Mouse (Mus musculus) midbrain, embryonic 13.5 days (tissue): ENCODE measurements at regions not wholly inside any gene's neighbourhood (a gene's known extent, or its start where the extent isn't known, plus 50 kb on each side); places are given as distances from the start of the nearest gene placed in this dataset.

Source experiments
- ATAC-seq: fragments of 200-750 bp; cut with Nextera tagmentation; 2 replicates; pipeline ENCODE4 v1.8.0; 2017; ENCODE audit warnings: mild to moderate bottlenecking, moderate TSS enrichment, moderate library complexity
- H3K27ac ChIP-seq: fragments of 300-500 bp; sonication (generic); 2 replicates; pipeline ENCODE4 v1.5.1; 2015; ENCODE audit warnings: inconsistent platforms, mild to moderate bottlenecking, moderate library complexity
- H3K27me3 ChIP-seq: fragments of 300-500 bp; sonication (generic); 2 replicates; pipeline ENCODE4 v1.6.1; 2015; ENCODE audit warnings: mild to moderate bottlenecking, inconsistent platforms
- H3K36me3 ChIP-seq: fragments of 300-500 bp; sonication (generic); 2 replicates; pipeline ENCODE4 v1.6.1; 2015; ENCODE audit warnings: mild to moderate bottlenecking, inconsistent platforms
- H3K4me1 ChIP-seq: fragments of 300-500 bp; sonication (generic); replicated peaks from 2 replicates; pipeline ENCODE4 v1.6.1; 2015; ENCODE audit warnings: inconsistent platforms
- H3K4me2 ChIP-seq: fragments of 300-500 bp; sonication (generic); replicated peaks from 2 replicates; pipeline ENCODE4 v1.6.1; 2015; ENCODE audit warnings: moderate library complexity, mild to moderate bottlenecking, inconsistent platforms
- H3K4me3 ChIP-seq: fragments of 300-500 bp; sonication (generic); replicated peaks from 2 replicates; pipeline ENCODE4 v1.5.1; 2015; ENCODE audit warnings: mild to moderate bottlenecking, inconsistent platforms
- H3K9ac ChIP-seq: fragments of 300-500 bp; sonication (generic); replicated peaks from 2 replicates; pipeline ENCODE4 v1.6.1; 2015; ENCODE audit warnings: mild to moderate bottlenecking, inconsistent platforms
- H3K9me3 ChIP-seq: fragments of 300-500 bp; sonication (generic); 2 replicates; pipeline ENCODE4 v1.6.1; 2016; ENCODE audit warnings: mild to moderate bottlenecking, inconsistent platforms
- WGBS: fragments of 180-500 bp; shearing (Covaris S2); methylation state at CpG from one replicate; pipeline ENCODE4 v1.1.7; 2015; 5-methylcytosine and 5-hydroxymethylcytosine counted together

GRCm38 (mm10) chr14:105805762-105806161, 90.9 kb downstream of the Spry2 start:
- no peak overlapping the region for H3K27ac ChIP-seq
- no peaks in the 10 kb centered on the region for H3K36me3 ChIP-seq
- no peak overlapping the region for H3K4me3 ChIP-seq
- no peaks in the 10 kb centered on the region for H3K9me3 ChIP-seq
- H3K9ac ChIP-seq = no peak overlapping the region
- no peaks in the 10 kb centered on the region for H3K27me3 ChIP-seq
- peaks cover 11% of the 10 kb centered on the region for H3K4me1 ChIP-seq
- 86% methylated on average over 6 of the region's 6 CpGs for WGBS
- no peak for ATAC-seq
- H3K4me2 ChIP-seq = no peak overlapping the region

GRCm38 (mm10) chr14:105805362-105805761, 91.3 kb downstream of the Spry2 start:
- 86% methylated on average over 5 of the region's 5 CpGs for WGBS
- Histone ChIP-seq H3K9me3 (no peaks in the 10 kb centered on the region), H3K36me3 (no peaks in the 10 kb centered on the region), H3K27me3 (no peaks in the 10 kb centered on the region), H3K4me3 (no peak overlapping the region), H3K9ac (no peak overlapping the region), H3K27ac (no peak overlapping the region), H3K4me1 (peaks cover 11% of the 10 kb centered on the region), H3K4me2 (no peak overlapping the region)
- no peak for ATAC-seq

- no peak overlapping the region for H3K27ac ChIP-seq
- no peak overlapping the region for H3K4me3 ChIP-seq
- H3K9ac ChIP-seq = no peak overlapping the region
- no peaks in the 10 kb centered on the region for H3K9me3 ChIP-seq
- WGBS = 84% methylated on average over 5 of the region's 5 CpGs
- no peaks in the 10 kb centered on the region for H3K36me3 ChIP-seq
- no peak for ATAC-seq
- no peak overlapping the region for H3K4me2 ChIP-seq
- peaks cover 11% of the 10 kb centered on the region for H3K4me1 ChIP-seq
- H3K27me3 ChIP-seq = no peaks in the 10 kb centered on the region
Observed at GRCm38 (mm10) chr14:105804761-105805160, 91.9 kb downstream of the Spry2 start.

- Histone ChIP-seq H3K27ac (no peak overlapping the region), H3K9ac (no peak overlapping the region), H3K4me3 (no peak overlapping the region), H3K36me3 (no peaks in the 10 kb centered on the region), H3K4me1 (peaks cover 11% of the 10 kb centered on the region), H3K9me3 (no peaks in the 10 kb centered on the region), H3K27me3 (no peaks in the 10 kb centered on the region), H3K4me2 (peak overlapping the region; percentile 39)
- 41% methylated on average over 7 of the region's 7 CpGs for WGBS
- no peak for ATAC-seq
Observed at GRCm38 (mm10) chr14:105803281-105803680, 93.3 kb downstream of the Spry2 start.

GRCm38 (mm10) chr14:105802529-105803280, 93.9 kb downstream of the Spry2 start:
- Histone ChIP-seq H3K36me3 (no peaks in the 10 kb centered on the region), H3K27ac (no peak overlapping the region), H3K27me3 (no peaks in the 10 kb centered on the region), H3K9ac (no peak overlapping the region; the same call in 1 of the 2 replicates), H3K4me2 (peak overlapping the region; percentile 39), H3K4me1 (peaks cover 11% of the 10 kb centered on the region), H3K4me3 (no peak overlapping the region), H3K9me3 (no peaks in the 10 kb centered on the region)
- no peak for ATAC-seq
- WGBS = 19% methylated on average over 18 of the region's 18 CpGs

- H3K9me3 ChIP-seq = no peaks in the 10 kb centered on the region
- H3K4me3 ChIP-seq = no peak overlapping the region
- H3K36me3 ChIP-seq = no peaks in the 10 kb centered on the region
- H3K27ac ChIP-seq = no peak overlapping the region
- no peak for ATAC-seq
- WGBS = 88% methylated on average over 13 of the region's 13 CpGs
- peaks cover 11% of the 10 kb centered on the region for H3K4me1 ChIP-seq
- no peak overlapping the region for H3K4me2 ChIP-seq
- H3K27me3 ChIP-seq = no peaks in the 10 kb centered on the region
- H3K9ac ChIP-seq = no peak overlapping the region
Observed at GRCm38 (mm10) chr14:105800142-105800925, 96.3 kb downstream of the Spry2 start.

- Histone ChIP-seq H3K9me3 (no peaks in the 10 kb centered on the region), H3K27me3 (no peaks in the 10 kb centered on the region), H3K9ac (no peak overlapping the region), H3K4me2 (no peak overlapping the region), H3K27ac (no peak overlapping the region), H3K36me3 (no peaks in the 10 kb centered on the region), H3K4me3 (no peak overlapping the region), H3K4me1 (peaks cover 11% of the 10 kb centered on the region)
- no peak for ATAC-seq
- 60% methylated on average over 3 of the region's 3 CpGs for WGBS
Observed at GRCm38 (mm10) chr14:105799401-105799861, 97.2 kb downstream of the Spry2 start.

GRCm38 (mm10) chr14:105793010-105793702, 103.5 kb downstream of the Spry2 start:
- Histone ChIP-seq H3K36me3 (no peaks in the 10 kb centered on the region), H3K9ac (no peak overlapping the region), H3K4me1 (no peaks in the 10 kb centered on the region), H3K4me3 (no peak overlapping the region), H3K9me3 (no peaks in the 10 kb centered on the region; the same call in 1 of the 2 replicates), H3K27me3 (no peaks in the 10 kb centered on the region), H3K4me2 (no peak overlapping the region), H3K27ac (no peak overlapping the region)
- 74% methylated on average over 4 of the region's 4 CpGs for WGBS
- no peak for ATAC-seq

- 86% methylated on average over 4 of the region's 4 CpGs for WGBS
- Histone ChIP-seq H3K4me3 (no peak overlapping the region), H3K4me2 (no peak overlapping the region), H3K36me3 (no peaks in the 10 kb centered on the region), H3K9ac (no peak overlapping the region), H3K4me1 (no peaks in the 10 kb centered on the region), H3K27me3 (no peaks in the 10 kb centered on the region), H3K9me3 (no peaks in the 10 kb centered on the region; the same call in 1 of the 2 replicates), H3K27ac (no peak overlapping the region)
- no peak for ATAC-seq
Observed at GRCm38 (mm10) chr14:105790441-105790840, 106.2 kb downstream of the Spry2 start.

GRCm38 (mm10) chr14:105783428-105783827, 113.2 kb downstream of the Spry2 start:
- Histone ChIP-seq H3K9ac (no peak overlapping the region), H3K4me3 (no peak overlapping the region), H3K9me3 (no peaks in the 10 kb centered on the region), H3K4me1 (no peaks in the 10 kb centered on the region), H3K27ac (no peak overlapping the region), H3K36me3 (no peaks in the 10 kb centered on the region), H3K4me2 (no peak overlapping the region), H3K27me3 (no peaks in the 10 kb centered on the region)
- WGBS = 81% methylated on average over 5 of the region's 5 CpGs
- ATAC-seq = no peak

- no peak for ATAC-seq
- Histone ChIP-seq H3K27ac (no peak overlapping the region), H3K36me3 (no peaks in the 10 kb centered on the region), H3K9ac (no peak overlapping the region), H3K4me2 (no peak overlapping the region), H3K4me1 (no peaks in the 10 kb centered on the region), H3K4me3 (no peak overlapping the region), H3K27me3 (no peaks in the 10 kb centered on the region), H3K9me3 (no peaks in the 10 kb centered on the region)
- 87% methylated on average over 3 of the region's 3 CpGs for WGBS
Observed at GRCm38 (mm10) chr14:105779760-105780159, 116.9 kb downstream of the Spry2 start.

- no peaks in the 10 kb centered on the region for H3K27me3 ChIP-seq
- 77% methylated on average over 4 of the region's 4 CpGs for WGBS
- H3K27ac ChIP-seq = no peak overlapping the region
- no peak overlapping the region for H3K4me3 ChIP-seq
- no peaks in the 10 kb centered on the region for H3K4me1 ChIP-seq
- H3K4me2 ChIP-seq = no peak overlapping the region
- ATAC-seq = no peak
- no peaks in the 10 kb centered on the region for H3K36me3 ChIP-seq
- H3K9me3 ChIP-seq = no peaks in the 10 kb centered on the region
- no peak overlapping the region for H3K9ac ChIP-seq
Observed at GRCm38 (mm10) chr14:105779349-105779748, 117.3 kb downstream of the Spry2 start.
